Mouse (Mus musculus) yolk sac, embryonic 10.5 days (tissue): Measurements from ENCODE around the gene Rgs16.

Experiments
- DNase-seq: peaks from one replicate; pipeline ENCODE4 v3.0.0-alpha.2; 2017; ENCODE audit warnings: low spot score

Gene Rgs16

DNA sequence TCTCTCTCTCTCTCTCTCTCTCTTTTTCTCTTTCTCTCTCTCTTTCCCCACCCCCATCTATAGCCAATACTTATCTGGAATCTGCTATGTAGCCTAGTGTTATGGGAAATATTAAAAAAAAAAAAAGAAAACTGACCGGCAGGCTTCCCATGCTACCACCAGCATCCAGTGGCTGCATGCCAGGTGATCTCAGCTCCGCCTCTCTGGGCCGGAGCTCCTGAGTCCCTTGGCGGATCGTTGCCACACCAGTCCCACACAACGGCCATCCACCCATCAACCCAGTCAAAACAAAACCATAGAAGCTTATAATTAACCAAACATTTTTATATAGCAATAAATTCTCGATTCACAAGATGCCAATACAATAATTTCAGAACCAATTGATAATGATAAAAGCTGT lies 19.2 kb upstream of the Rgs16 start:
- DNase-seq = no peak

GRCm38 (mm10) chr1:153721565-153722310 lies 18.4 kb upstream of the Rgs16 start:
- DNase-seq = no peak

- no peak for DNase-seq
Measured at GRCm38 (mm10) chr1:153723426-153723825, 16.7 kb upstream of the Rgs16 start.

- DNase-seq = no peak
Measured at GRCm38 (mm10) chr1:153726636-153727035, 13.5 kb upstream of the Rgs16 start.

- DNase-seq = no peak
Measured at GRCm38 (mm10) chr1:153729806-153730205, 10.3 kb upstream of the Rgs16 start.

DNA sequence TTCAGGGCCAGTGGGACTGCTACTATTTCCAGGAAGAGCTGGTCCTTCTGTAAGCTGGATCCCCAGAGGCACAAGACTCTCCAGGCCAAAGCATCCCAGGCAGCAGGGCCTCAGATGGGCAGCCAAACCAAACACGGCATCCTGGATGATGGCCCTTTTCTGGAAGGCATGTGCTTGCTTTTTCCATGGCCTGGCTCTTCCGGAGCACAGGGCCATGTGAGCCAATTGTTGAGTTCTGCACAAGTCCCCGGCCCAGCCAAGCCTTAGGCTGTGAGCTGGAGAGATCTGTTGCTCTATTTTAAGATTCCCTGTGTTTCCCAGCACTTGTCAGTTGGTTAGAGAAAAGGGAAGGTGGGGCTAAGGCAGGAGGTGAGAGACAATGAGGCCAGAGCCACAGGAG lies 9.5 kb upstream of the Rgs16 start:
- DNase-seq = no peak

DNA sequence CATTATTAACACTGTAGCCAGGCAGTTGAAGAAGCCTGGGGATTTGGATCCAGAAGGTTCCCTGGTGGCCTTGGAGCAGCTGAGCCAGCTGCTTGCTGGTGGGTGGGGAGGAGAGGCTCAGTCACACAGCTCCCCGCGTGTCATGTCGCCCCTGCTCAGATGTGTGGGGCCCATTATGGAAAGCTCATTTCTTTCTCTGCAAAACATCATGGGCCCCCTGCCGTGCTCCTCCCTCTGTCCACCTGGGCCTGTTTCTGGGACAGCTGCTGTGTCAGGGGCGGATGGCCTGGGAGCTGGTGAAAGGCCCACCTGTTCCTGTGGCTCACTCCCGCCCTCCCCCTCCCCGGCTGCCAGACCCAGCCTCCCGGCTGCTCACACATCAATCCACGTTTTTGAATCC lies 7.0 kb upstream of the Rgs16 start:
- DNase-seq = no peak

DNA sequence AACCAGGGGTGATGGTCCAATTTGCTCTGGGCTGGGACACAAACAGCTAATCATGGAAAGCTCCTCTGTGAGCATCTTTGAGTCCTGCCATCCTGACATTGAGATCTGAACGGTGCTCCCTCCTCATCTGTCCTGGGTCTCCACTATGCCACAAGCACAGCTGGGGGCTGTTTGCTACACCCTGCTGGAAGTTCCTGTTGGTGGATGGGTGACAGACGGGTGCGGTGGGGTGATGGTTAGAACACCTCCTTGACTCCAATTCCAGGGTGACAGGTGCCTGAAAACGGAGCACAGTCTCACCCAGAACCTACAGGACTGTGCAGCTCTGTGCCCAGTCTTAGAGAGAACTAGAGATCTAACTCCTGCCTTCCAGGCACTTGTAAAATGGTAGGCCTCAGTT lies 5.3 kb upstream of the Rgs16 start:
- DNase-seq = no peak

DNA sequence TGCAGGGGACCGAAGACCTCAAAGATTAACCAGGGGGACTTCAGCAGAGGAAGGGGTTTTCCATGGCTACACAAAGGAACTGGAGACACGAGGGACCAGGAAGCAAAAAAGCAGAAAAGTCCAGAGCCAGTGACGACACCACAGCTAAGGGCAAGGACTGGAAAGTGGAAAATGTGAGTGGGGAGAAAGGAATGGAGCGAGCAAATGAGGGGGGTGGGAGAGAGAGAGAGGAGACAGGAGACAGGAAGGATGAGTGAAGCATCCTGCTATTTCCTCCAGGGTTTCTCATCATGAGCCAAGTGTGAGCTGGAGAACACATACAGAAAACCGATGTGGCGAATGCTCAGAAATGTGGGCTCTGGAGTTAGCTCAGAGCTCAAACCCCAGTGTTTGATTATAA lies 4.1 kb upstream of the Rgs16 start:
- no peak for DNase-seq

DNA sequence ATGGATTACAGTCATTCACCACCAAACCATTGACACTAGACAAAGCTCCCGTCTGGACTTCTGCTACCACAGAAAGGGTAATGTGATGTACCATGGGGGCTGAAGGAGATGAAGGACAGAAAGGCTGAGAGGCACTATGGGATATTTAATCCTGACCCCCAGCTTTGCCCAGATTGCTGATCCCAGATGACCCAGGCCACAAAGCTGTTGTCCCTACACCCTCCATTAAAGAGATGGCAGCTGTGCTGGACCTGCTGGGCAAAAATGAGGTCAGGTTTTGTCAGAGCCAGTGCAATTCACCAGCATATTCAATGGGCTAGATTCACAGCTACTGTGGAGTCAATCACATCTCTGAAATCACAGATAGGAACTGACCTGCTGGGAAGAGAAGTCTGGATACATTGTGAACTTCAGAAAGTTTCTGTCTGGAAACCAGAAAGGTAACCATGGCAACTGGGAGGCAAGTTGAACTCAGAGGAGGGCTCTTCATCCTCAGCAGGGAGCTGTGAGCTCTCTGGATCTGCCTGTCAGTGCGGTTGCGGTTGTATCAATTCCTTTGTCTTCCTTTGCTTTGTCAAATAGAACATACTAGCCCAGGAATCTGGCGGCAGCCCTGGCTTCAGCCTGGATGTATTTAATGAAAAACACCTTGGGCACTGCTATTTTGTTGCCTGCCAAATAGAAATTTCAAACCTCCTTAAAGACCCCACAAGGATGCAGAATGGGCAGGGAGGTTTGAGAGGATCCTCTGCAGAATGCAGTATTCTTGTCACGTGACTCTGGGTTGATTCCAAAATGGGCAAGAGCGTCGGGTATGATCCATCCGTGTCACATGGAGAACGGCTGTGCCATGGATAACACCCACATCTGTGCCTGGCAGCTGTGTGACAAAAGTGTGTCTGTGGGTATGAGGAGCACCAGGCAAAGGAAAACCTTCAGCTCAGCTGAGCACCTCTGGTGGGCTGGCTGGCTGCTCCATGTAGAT lies 2.8 kb upstream of the Rgs16 start:
- DNase-seq = no peak

DNA sequence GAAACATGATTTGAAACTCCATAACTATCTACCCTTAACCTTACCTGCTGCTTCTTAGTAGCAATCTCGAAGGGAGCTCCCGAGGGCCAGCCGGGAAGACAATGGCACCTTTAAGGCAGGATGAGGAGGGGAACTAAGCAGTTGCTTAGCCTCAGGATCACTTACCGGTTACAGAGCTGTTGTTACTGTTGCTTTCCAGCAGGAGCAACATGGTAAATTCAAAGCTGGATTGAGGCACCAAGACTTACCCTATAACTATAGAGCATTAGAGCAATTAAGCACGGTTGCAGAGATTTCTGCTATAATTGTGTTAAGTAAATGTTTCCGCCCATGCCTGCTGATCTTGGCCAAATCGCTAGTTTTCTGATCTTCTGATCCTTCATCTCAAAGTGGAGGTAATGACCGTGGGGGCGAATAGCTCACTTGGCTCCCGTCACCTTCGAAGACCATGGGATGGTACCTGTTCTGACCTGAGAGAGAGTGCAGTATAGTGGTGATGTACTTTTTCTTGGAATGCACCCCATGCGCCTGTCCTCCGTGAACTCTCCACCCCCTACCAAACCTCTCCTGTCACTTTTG lies 623 bp upstream of the Rgs16 start:
- no peak for DNase-seq

DNA sequence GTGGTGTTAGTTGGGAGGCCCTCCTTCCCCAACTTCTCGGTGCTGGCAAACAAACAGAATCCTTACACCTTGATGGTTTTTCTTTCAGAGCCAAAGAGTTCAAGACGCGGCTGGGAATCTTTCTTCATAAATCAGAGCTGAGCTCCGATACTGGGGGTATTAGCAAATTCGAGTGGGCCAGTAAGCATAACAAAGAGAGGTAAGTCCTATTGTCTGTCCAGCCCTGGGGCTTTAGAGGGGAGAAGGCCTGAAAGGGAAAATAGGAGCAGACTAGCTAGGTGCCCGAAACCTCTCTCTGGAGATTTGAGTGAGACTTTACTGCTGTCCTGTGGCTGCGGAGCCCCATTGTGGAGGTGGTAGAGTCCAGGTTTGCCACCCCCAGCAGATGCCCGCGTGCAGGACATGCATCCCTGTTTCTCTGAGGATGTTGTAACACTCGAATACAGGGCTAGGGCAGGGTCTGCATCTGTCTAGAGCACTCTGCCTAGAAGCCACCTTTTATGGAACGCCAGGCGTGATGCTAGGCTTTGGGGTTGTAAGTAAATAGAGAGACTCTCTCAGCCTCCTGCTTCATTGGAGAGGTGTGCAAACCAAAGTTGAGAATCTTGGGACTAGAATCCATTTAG lies 739 bp downstream of the Rgs16 start:
- no peak for DNase-seq

- DNase-seq = no peak
Measured at GRCm38 (mm10) chr1:153741551-153742316, 1.6 kb downstream of the Rgs16 start.

DNA sequence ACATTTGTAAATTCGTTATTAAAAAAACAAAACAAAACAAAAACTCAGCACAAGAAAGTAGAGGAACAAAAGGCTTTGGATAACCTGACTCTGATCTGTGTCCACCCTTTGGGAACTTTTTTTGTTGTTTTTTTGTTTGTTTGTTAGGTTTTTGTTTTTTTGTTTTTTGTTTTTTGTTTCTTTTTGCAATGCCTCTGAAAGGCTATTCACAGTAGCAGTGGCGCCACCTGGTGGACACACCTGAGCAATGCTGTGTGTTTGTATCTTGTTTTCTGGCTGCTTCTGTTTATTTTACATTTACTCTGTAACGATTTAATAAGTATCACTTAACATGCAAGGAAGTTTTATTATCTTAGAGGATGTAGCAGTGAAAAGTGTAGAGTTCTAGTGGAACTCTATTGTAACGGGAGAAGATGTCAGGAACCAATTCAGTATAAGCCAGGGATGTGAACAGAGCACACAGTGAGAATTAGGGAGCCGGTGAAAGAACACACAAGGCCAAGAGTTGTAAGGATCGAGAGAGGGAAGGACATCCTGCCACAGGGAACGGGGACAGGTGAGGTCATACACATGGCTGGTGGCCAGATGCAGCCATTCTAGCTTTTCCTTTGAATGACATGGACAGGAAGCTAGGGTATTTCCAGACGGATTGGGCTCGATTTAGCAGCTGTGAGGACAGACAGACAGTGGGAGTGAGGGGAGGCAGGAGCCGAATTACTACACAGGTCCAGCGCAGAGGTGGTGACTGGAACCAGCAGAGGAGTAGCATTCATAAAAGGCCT lies 2.4 kb downstream of the Rgs16 start:
- no peak for DNase-seq

- DNase-seq = no peak
Measured at GRCm38 (mm10) chr1:153746119-153746670, 6.0 kb downstream of the Rgs16 start.

DNA sequence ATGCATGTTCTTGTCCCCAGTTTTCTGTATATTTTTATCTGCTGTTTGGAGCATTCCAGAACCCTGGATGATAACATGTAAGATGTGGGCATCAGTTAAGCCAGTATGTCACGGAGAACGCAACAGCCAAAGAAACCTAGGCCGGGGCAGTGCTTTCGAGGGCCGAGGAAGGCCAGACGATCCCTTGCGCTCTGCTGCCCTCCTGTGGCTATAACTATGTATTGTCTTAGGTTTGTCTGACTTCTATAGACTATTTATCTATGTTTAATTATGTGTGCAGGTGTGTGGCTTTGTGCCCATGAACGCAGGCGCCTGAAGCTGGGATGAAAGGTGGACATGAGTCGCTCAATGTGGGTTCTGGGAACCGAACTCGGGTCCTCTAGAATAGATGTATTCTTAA lies 6.6 kb downstream of the Rgs16 start:
- peak; percentile 62 for DNase-seq

DNA sequence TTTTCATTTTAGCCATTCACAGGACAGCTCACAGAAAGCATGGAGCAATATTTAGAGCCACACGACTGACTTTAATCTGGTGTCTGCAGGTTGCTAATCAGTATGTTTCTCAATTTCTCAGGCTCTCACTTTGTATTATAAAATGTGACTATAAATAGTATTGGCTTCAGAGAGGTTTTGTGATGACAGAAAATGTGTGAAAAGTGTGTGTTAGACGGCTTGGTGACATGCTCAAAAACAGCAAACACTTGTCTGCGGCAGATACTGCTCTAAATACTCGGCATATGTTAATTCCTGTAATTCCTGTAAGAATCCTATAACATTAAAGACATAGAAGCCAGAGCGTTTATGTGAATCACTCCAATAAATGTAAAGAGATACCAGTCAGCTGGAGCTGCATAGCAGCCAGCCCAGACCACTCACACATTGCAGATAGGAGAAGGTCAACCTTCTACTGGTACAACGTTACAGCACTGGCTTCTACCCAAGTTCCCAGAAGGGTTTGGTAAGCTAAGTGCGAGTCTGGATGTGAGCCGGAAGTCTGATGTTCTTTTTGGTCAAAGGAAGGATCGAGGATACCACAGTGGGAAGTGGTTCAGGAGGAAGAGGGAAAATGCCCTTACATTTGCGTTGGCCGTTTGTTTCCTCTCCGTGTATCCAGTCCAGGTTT lies 7.8 kb downstream of the Rgs16 start:
- DNase-seq = no peak

DNA sequence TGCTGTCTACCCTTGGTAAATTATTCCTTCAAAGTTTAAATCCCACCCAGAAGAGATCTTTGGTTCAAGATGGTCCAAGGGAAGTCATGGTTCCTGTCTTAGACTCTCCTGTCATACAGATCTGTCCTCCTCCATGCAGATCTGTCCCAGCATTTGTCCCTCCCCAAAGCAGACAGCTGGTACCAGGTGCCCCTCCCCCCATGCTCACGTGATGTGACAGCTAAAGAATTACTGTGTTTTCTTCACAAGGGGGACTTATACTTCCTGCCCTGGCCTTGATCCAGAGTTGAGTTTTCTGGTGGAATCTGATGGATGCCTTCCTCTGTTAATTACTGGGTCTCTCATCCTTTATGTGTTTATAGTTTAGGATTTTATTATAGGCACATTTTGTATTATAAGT lies 8.4 kb downstream of the Rgs16 start:
- DNase-seq = peak; percentile 36

GRCm38 (mm10) chr1:153749211-153749801 lies 9.2 kb downstream of the Rgs16 start, which contains the start of gene Rnasel:
Gene Rnasel (plus strand): TSS chr1:153749426.
- DNase-seq = peak; percentile 76
